Comparison of ENCODE assay signal across 8 mouse cellular contexts in genomic region chr5:115301615-115302014, GRCm38 (mm10). TPM values are rescaled to one million over a fixed set of nuclear protein-coding genes. Genes with fewer than 3 reads are reported as not detected.
DNase-seq lines count a peak whose midpoint lies in the region; ATAC-seq and TF ChIP-seq lines count a peak whose summit lies in the region.

No protein-coding gene starts in this region.

- intact Hi-C loops in gastrocnemius, adult 2 months (cut with DNase I): loop anchor here (2.0 kb wide), 1 partner anchor 47 kb away; the partner anchor contains the start of gene Cox6a1
- intact Hi-C loops in gastrocnemius, postnatal 14 days (cut with DNase I; ENCODE audit: low total_unique reads): loop anchor here (5.0 kb wide), 1 partner anchor 46 kb away; the partner anchor contains the start of gene Cox6a1

- ATAC-seq in heart, embryonic 16.5 days (replicated peaks; ENCODE audit: extremely low read depth, insufficient read depth, low FRiP score): no peak
- no peak for ATAC-seq in liver, embryonic 16.5 days (ENCODE audit: low read depth)

- H3K36me3 ChIP-seq in ES-Bruce4 (ENCODE audit: control insufficient read depth, insufficient read depth, low read length, poor library complexity, severe bottlenecking): peaks cover 22% of the 10 kb centered on the region
- peaks cover 21% of the 10 kb centered on the region for H3K36me3 ChIP-seq in heart, embryonic 16.5 days (ENCODE audit: control insufficient read depth, insufficient read depth)
- H3K36me3 ChIP-seq in liver, embryonic 16.5 days (ENCODE audit: control insufficient read depth, insufficient read depth): peaks cover 21% of the 10 kb centered on the region

- no peak for TF ChIP-seq EP300 in ES-Bruce4 (IDR thresholded peaks at IDR 0.05; ENCODE audit: insufficient read depth, low read depth, low read length)

- peak overlapping the region; percentile 76 for H3K27ac ChIP-seq in gastrocnemius, adult 2 months
- no peak overlapping the region for H3K27ac ChIP-seq in ES-Bruce4 (ENCODE audit: insufficient read depth, low read length)
- peak overlapping the region; percentile 75 for H3K27ac ChIP-seq in heart, embryonic 16.5 days (ENCODE audit: low read length)
- peak overlapping the region; percentile 71 for H3K27ac ChIP-seq in liver, embryonic 16.5 days (ENCODE audit: low read length)

- TF ChIP-seq POLR2A in ES-Bruce4 (IDR thresholded peaks at IDR 0.05; ENCODE audit: insufficient read depth, low read length): no peak

- DNase-seq in gastrocnemius, adult 2 months: no peak
- no peak for DNase-seq in gastrocnemius, postnatal 14 days
- no peak for DNase-seq in frontal cortex, postnatal 10 days (ENCODE audit: low spot score in 2 of 2)
- DNase-seq in urinary bladder, adult 2 months (ENCODE audit: low spot score): no peak
- no peak for DNase-seq in cerebellum, adult 8-10 months

- TF ChIP-seq CTCF in gastrocnemius, adult 2 months (IDR thresholded peaks at IDR 0.05): no peak
- TF ChIP-seq CTCF in ES-Bruce4 (IDR thresholded peaks at IDR 0.05; ENCODE audit: low read depth, low read length): no peak

- peak overlapping the region; percentile 93 for H3K4me2 ChIP-seq in heart, embryonic 16.5 days (ENCODE audit: low read depth, low read length)
- H3K4me2 ChIP-seq in liver, embryonic 16.5 days (ENCODE audit: low read depth, low read length): peak overlapping the region; percentile 83

- peak overlapping the region; percentile 92 for H3K4me3 ChIP-seq in gastrocnemius, adult 2 months
- peak overlapping the region; percentile 72 for H3K4me3 ChIP-seq in ES-Bruce4 (ENCODE audit: low read depth, low read length)
- peak overlapping the region; percentile 88 for H3K4me3 ChIP-seq in heart, embryonic 16.5 days (ENCODE audit: low read length)
- peak overlapping the region; percentile 89 for H3K4me3 ChIP-seq in liver, embryonic 16.5 days (ENCODE audit: low read depth, low read length)

- H3K4me1 ChIP-seq in ES-Bruce4 (ENCODE audit: control insufficient read depth, insufficient read depth, low read length): no peaks in the 10 kb centered on the region
- peaks cover 24% of the 10 kb centered on the region for H3K4me1 ChIP-seq in heart, embryonic 16.5 days (ENCODE audit: control insufficient read depth, insufficient read depth, low read length)
- H3K4me1 ChIP-seq in liver, embryonic 16.5 days (ENCODE audit: control insufficient read depth, low read depth, low read length): peaks cover 34% of the 10 kb centered on the region

- H3K9ac ChIP-seq in ES-Bruce4 (ENCODE audit: low read depth, poor library complexity, severe bottlenecking): peak overlapping the region; percentile 45
- peak overlapping the region; percentile 80 for H3K9ac ChIP-seq in heart, embryonic 16.5 days (ENCODE audit: low read length)
- peak overlapping the region; percentile 64 for H3K9ac ChIP-seq in liver, embryonic 16.5 days (ENCODE audit: low read depth, low read length)

- 29% methylated on average over 13 of the region's 13 CpGs for WGBS in heart, embryonic 16.5 days
- WGBS in liver, embryonic 16.5 days (ENCODE audit: insufficient replicate concordance): 24% methylated on average over 13 of the region's 13 CpGs

- H3K27me3 ChIP-seq in ES-Bruce4 (ENCODE audit: control insufficient read depth, insufficient read depth, low read length, poor library complexity, severe bottlenecking): no peaks in the 10 kb centered on the region
- H3K27me3 ChIP-seq in heart, embryonic 16.5 days (ENCODE audit: control insufficient read depth, insufficient read depth, low read length): no peaks in the 10 kb centered on the region
- no peaks in the 10 kb centered on the region for H3K27me3 ChIP-seq in liver, embryonic 16.5 days (ENCODE audit: control insufficient read depth, insufficient read depth, low read depth, low read length)

- no peaks in the 10 kb centered on the region for H3K9me3 ChIP-seq in ES-Bruce4 (replicated peaks; ENCODE audit: control insufficient read depth, insufficient read depth, low read length, poor library complexity, severe bottlenecking)
- H3K9me3 ChIP-seq in heart, embryonic 16.5 days (replicated peaks; ENCODE audit: control insufficient read depth, low read length): no peaks in the 10 kb centered on the region
- no peaks in the 10 kb centered on the region for H3K9me3 ChIP-seq in liver, embryonic 16.5 days (replicated peaks; ENCODE audit: control insufficient read depth, low read length)

RNA-seq across cellular contexts. Expression of gene Dynll1, which starts 0.8 kb away (rescaled TPM):
- 100 to 1,000 TPM in 1 of 2 experiments, 10 to 100 TPM in 1; 48.4 to 115 TPM for total RNA-seq in gastrocnemius, adult 2 months (2021)
- total RNA-seq in gastrocnemius, postnatal 14 days (2021): 100 to 1,000 TPM in 1 of 2 experiments, 10 to 100 TPM in 1; 84.8 to 138 TPM
- polyA plus RNA-seq in ES-Bruce4 (2011; ENCODE audit: insufficient read depth, insufficient read length, low read depth, missing spikeins): 556 and 609 TPM in 2 replicates
- 1,055 and 1,099 TPM in 2 replicates for polyA plus RNA-seq in heart, embryonic 16.5 days (2015; fragmentation: Nextera tagmentation; extraction: Ambion mirVana)
- polyA plus RNA-seq in liver, embryonic 16.5 days (2015; fragmentation: Nextera tagmentation; extraction: Ambion mirVana): 470 and 491 TPM in 2 replicates
- polyA plus RNA-seq in urinary bladder, adult 2 months (2012; rRNA removed): 565 and 747 TPM in 2 replicates

RNA-seq across cellular contexts. Expression of gene Coq5, which starts 22.1 kb away (rescaled TPM):
- 100 to 1,000 TPM in 1 of 2 experiments, 10 to 100 TPM in 1; 63.8 to 112 TPM for total RNA-seq in gastrocnemius, adult 2 months (2021)
- total RNA-seq in gastrocnemius, postnatal 14 days (2021): 100 to 1,000 TPM in 1 of 2 experiments, 10 to 100 TPM in 1; 84.0 to 101 TPM
- 28.3 and 35.9 TPM in 2 replicates for polyA plus RNA-seq in ES-Bruce4 (2011; ENCODE audit: insufficient read depth, insufficient read length, low read depth, missing spikeins)
- polyA plus RNA-seq in heart, embryonic 16.5 days (2015; fragmentation: Nextera tagmentation; extraction: Ambion mirVana): 91.0 and 95.7 TPM in 2 replicates
- 25.2 and 26.7 TPM in 2 replicates for polyA plus RNA-seq in liver, embryonic 16.5 days (2015; fragmentation: Nextera tagmentation; extraction: Ambion mirVana)
- 23.9 and 26.4 TPM in 2 replicates for polyA plus RNA-seq in urinary bladder, adult 2 months (2012; rRNA removed)

RNA-seq across cellular contexts. Expression of gene Srsf9, which starts 25.4 kb away (rescaled TPM):
- total RNA-seq in gastrocnemius, adult 2 months (2021): 10 to 100 TPM in 1 of 2 experiments, 1 to 10 TPM in 1; 9.3 to 12.1 TPM
- total RNA-seq in gastrocnemius, postnatal 14 days (2021): 10 to 100 TPM; 14.5 to 15.9 TPM
- polyA plus RNA-seq in ES-Bruce4 (2011; ENCODE audit: insufficient read depth, insufficient read length, low read depth, missing spikeins): 107 and 111 TPM in 2 replicates
- polyA plus RNA-seq in heart, embryonic 16.5 days (2015; fragmentation: Nextera tagmentation; extraction: Ambion mirVana): 94.3 and 131 TPM in 2 replicates
- polyA plus RNA-seq in liver, embryonic 16.5 days (2015; fragmentation: Nextera tagmentation; extraction: Ambion mirVana): 59.2 and 64.0 TPM in 2 replicates
- 56.7 and 60.4 TPM in 2 replicates for polyA plus RNA-seq in urinary bladder, adult 2 months (2012; rRNA removed)

RNA-seq across cellular contexts. Expression of gene Rnf10, which starts 28.9 kb away (rescaled TPM):
- 100 to 1,000 TPM; 269 to 274 TPM for total RNA-seq in gastrocnemius, adult 2 months (2021)
- 100 to 1,000 TPM; 238 to 257 TPM for total RNA-seq in gastrocnemius, postnatal 14 days (2021)
- polyA plus RNA-seq in ES-Bruce4 (2011; ENCODE audit: insufficient read depth, insufficient read length, low read depth, missing spikeins): 180 and 185 TPM in 2 replicates
- polyA plus RNA-seq in heart, embryonic 16.5 days (2015; fragmentation: Nextera tagmentation; extraction: Ambion mirVana): 126 and 133 TPM in 2 replicates
- 111 and 137 TPM in 2 replicates for polyA plus RNA-seq in liver, embryonic 16.5 days (2015; fragmentation: Nextera tagmentation; extraction: Ambion mirVana)
- 144 and 157 TPM in 2 replicates for polyA plus RNA-seq in urinary bladder, adult 2 months (2012; rRNA removed)

RNA-seq across cellular contexts. Expression of gene Gatc, which starts 39.4 kb away (rescaled TPM):
- total RNA-seq in gastrocnemius, adult 2 months (2021): 10 to 100 TPM; 22.2 to 28.0 TPM
- total RNA-seq in gastrocnemius, postnatal 14 days (2021): 10 to 100 TPM; 18.8 to 19.7 TPM
- polyA plus RNA-seq in ES-Bruce4 (2011; ENCODE audit: insufficient read depth, insufficient read length, low read depth, missing spikeins): 12.9 and 17.3 TPM in 2 replicates
- 22.4 and 24.6 TPM in 2 replicates for polyA plus RNA-seq in heart, embryonic 16.5 days (2015; fragmentation: Nextera tagmentation; extraction: Ambion mirVana)
- 10.1 and 13.4 TPM in 2 replicates for polyA plus RNA-seq in liver, embryonic 16.5 days (2015; fragmentation: Nextera tagmentation; extraction: Ambion mirVana)
- 13.6 and 18.0 TPM in 2 replicates for polyA plus RNA-seq in urinary bladder, adult 2 months (2012; rRNA removed)
